Mouse (Mus musculus) hindbrain, embryonic 16.5 days (tissue): ENCODE measurements around the gene Asb7. TPM values are rescaled to one million over a fixed set of nuclear protein-coding genes. Genes with fewer than 3 reads are reported as not detected.

ENCODE experiments used
- polyA plus RNA-seq: library from polyadenylated mRNA; unstranded; fragments of >200 nt; fragmentation: Nextera tagmentation; extraction: Ambion mirVana; gene quantifications from 2 replicates; pipeline ENCODE4 v1.2.1, GENCODE M21; 2015

The Asb7 gene
- polyA plus RNA-seq, 1 experiment from 2014 or later, result 13.9 TPM

Other genes with a start within 250 kb of the Asb7 start
- gene Lins1, start 293 bp upstream of the Asb7 start, polyA plus RNA-seq, result 16.2 and 18.8 TPM in 2 replicates
- gene Cers3, start 53.9 kb upstream of the Asb7 start, polyA plus RNA-seq, result 0.40 and 0.46 TPM in 2 replicates
- 3.3 and 3.8 TPM in 2 replicates for gene Adamts17, start 150.1 kb upstream of the Asb7 start, polyA plus RNA-seq